Comparison of ENCODE assay signal across 17 mouse cellular contexts in the genomic region with DNA sequence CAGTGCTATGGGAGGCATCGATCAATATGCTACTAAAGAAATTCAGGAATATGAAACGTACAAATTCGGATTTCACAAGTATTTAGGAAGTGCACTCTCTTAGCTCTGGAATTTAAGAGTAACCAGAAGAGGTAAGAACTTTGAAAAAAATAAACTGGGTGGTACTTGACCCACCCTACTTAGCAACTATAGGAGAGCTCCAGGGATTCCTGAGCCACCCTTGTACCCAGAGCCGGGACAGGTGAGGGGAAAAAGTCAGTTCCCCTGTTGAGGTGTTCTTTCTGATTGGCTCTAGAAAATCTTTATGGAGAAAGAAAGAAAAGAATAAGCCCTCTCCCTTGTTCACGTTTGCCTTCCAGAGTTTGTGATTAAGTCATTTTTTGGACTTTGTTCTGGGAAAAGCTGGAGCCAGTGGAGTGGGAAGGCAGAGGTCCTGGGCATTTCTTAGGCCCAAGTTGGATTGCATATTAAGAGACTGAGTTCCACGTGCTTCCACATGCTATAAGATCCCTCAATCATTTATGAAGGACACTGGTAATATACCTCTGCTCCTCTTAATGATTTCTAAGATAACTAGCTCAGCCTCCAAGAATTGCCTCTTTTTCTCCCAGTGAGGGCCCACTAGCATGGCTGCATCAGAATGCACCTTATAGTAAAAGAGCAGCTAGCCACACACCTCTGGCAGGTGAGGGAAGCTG.
"Had no signal": no experiment of that assay in that cellular context is flagged by ENCODE, and none has a peak within 500 bp of the region (broad histone marks: within the 10 kb centered on the region; RNA-seq: fewer than 3 reads in every experiment).

No protein-coding gene starts in this region.

- DNase-seq: layer of hippocampus, postnatal 36 days; lung, adult 18-20 months; lung, postnatal 4 days; midbrain, embryonic 14.5 days; right cerebral cortex, postnatal 14 days; right cerebral cortex, postnatal 4 days; thymus, adult 2 months; thymus, postnatal 14 days; thymus, postnatal 4 days had no signal

- H3K27me3 ChIP-seq: hindbrain, embryonic 15.5 days; liver, embryonic 12.5 days; liver, embryonic 15.5 days; lung, embryonic 15.5 days had no signal

- H3K4me3 ChIP-seq: hindbrain, embryonic 15.5 days; left cerebral cortex, adult 2 months; liver, embryonic 12.5 days; liver, embryonic 15.5 days; lung, embryonic 15.5 days had no signal

- H3K9me3 ChIP-seq: hindbrain, embryonic 15.5 days; liver, embryonic 12.5 days; liver, embryonic 15.5 days; lung, embryonic 15.5 days had no signal

- ATAC-seq: intestine, postnatal 0 days; liver, embryonic 12.5 days had no signal

- H3K9ac ChIP-seq: hindbrain, embryonic 15.5 days; liver, embryonic 12.5 days; liver, embryonic 15.5 days; lung, embryonic 15.5 days had no signal

- H3K27ac ChIP-seq: hindbrain, embryonic 15.5 days; left cerebral cortex, adult 2 months; liver, embryonic 12.5 days; liver, embryonic 15.5 days; lung, embryonic 15.5 days; stomach, postnatal 0 days had no signal

- H3K4me2 ChIP-seq: hindbrain, embryonic 15.5 days; liver, embryonic 12.5 days; liver, embryonic 15.5 days; lung, embryonic 15.5 days; midbrain, embryonic 11.5 days had no signal

- H3K36me3 ChIP-seq: hindbrain, embryonic 15.5 days; liver, embryonic 12.5 days; liver, embryonic 15.5 days; lung, embryonic 15.5 days had no signal

- H3K4me1 ChIP-seq: liver, embryonic 12.5 days; liver, embryonic 15.5 days; lung, embryonic 15.5 days had no signal
